Mouse (Mus musculus) frontal cortex, postnatal 14 days (tissue): ENCODE data around the gene Tnni2.

Source experiments
- DNase-seq, 2 experiments: peaks; one replicate each; pipeline ENCODE4 v3.0.0; 2022; ENCODE audit warnings: low spot score in 2 of 2

Tnni2 gene

GRCm38 (mm10) chr7:142459299-142459691 is 17.7 kb downstream of the Tnni2 start:
- DNase-seq = no peak

- no peak for DNase-seq
Measured at GRCm38 (mm10) chr7:142460636-142461077, 19.0 kb downstream of the Tnni2 start, which contains the start of gene Lsp1. TSS of gene Lsp1 (plus strand) at chr7:142460809.

GRCm38 (mm10) chr7:142461446-142461845 is 19.8 kb downstream of the Tnni2 start:
- no peak for DNase-seq

GRCm38 (mm10) chr7:142462190-142462589 is 20.6 kb downstream of the Tnni2 start:
- no peak for DNase-seq

GRCm38 (mm10) chr7:142462594-142463078 is 21.0 kb downstream of the Tnni2 start:
- no peak for DNase-seq

- DNase-seq = no peak
Measured at GRCm38 (mm10) chr7:142470171-142470691, 28.6 kb downstream of the Tnni2 start.

- DNase-seq = no peak
Measured at GRCm38 (mm10) chr7:142470808-142471413, 29.3 kb downstream of the Tnni2 start.

- DNase-seq = no peak
Measured at GRCm38 (mm10) chr7:142471414-142471861, 29.8 kb downstream of the Tnni2 start.

GRCm38 (mm10) chr7:142471884-142472570 is 30.4 kb downstream of the Tnni2 start:
- DNase-seq = no peak

GRCm38 (mm10) chr7:142472936-142473335 is 31.3 kb downstream of the Tnni2 start:
- DNase-seq = no peak

GRCm38 (mm10) chr7:142473476-142473875 is 31.9 kb downstream of the Tnni2 start:
- DNase-seq = no peak

- DNase-seq = no peak
Measured at GRCm38 (mm10) chr7:142474799-142475198, 33.2 kb downstream of the Tnni2 start.

GRCm38 (mm10) chr7:142475641-142476040 is 34.0 kb downstream of the Tnni2 start:
- DNase-seq = no peak

GRCm38 (mm10) chr7:142476271-142476670 is 34.7 kb downstream of the Tnni2 start:
- no peak for DNase-seq

GRCm38 (mm10) chr7:142476795-142477452 is 35.3 kb downstream of the Tnni2 start:
- no peak for DNase-seq

GRCm38 (mm10) chr7:142478001-142478400 is 36.4 kb downstream of the Tnni2 start:
- no peak for DNase-seq

- DNase-seq = no peak
Measured at GRCm38 (mm10) chr7:142478574-142478973, 37.0 kb downstream of the Tnni2 start.

- no peak for DNase-seq
Measured at GRCm38 (mm10) chr7:142479307-142479706, 37.7 kb downstream of the Tnni2 start.

GRCm38 (mm10) chr7:142479886-142480285 is 38.3 kb downstream of the Tnni2 start:
- DNase-seq = no peak

GRCm38 (mm10) chr7:142480661-142481060 is 39.1 kb downstream of the Tnni2 start:
- DNase-seq = no peak

GRCm38 (mm10) chr7:142481186-142481567 is 39.6 kb downstream of the Tnni2 start:
- no peak for DNase-seq

- DNase-seq = no peak
Measured at GRCm38 (mm10) chr7:142481568-142482255, 40.1 kb downstream of the Tnni2 start.
